Mouse (Mus musculus): Measurements from ENCODE around the gene Tubgcp6.

Gene Tubgcp6

DNA sequence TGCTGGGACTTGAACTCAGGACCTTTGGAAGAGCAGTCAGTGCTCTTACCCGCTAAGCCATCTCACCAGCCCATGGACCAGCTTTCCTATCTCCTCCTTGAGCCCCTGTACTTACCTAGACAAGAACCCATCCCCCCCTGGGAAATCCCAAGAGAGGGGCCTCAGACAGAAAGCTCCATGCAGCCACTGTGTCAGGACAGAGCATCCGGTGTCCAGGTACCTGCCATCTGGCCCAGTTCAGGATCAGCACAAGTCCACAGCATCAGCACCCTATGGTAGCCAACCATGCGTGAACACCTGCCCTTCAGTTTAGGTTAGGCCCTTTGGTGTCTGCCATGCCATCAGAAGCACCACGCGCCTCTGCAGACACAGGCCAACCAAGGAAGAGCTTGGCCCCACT is 58.0 kb downstream of the Tubgcp6 start:
- DNase-seq (ENCODE audit: low spot score): no peak

DNA sequence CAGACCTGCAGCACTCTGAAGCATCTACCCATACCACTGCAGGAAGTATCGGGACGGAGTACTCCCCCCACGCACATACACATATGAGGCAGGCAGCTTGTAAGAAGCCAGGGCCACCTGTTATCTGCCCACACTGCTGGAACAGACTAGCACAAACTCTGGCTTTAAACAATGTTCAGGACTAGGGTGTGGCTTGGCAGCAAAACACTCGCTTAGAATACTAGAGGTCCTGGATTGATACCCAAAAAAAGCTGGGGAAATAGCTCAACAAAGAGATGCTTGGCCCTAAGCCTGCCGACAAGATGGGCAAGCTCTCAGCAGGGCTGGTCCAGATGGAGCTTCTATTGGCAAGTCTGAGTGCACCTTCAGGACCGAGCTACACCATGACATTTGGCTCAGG is 59.4 kb downstream of the Tubgcp6 start:
- no peak for DNase-seq (ENCODE audit: low spot score)

DNA sequence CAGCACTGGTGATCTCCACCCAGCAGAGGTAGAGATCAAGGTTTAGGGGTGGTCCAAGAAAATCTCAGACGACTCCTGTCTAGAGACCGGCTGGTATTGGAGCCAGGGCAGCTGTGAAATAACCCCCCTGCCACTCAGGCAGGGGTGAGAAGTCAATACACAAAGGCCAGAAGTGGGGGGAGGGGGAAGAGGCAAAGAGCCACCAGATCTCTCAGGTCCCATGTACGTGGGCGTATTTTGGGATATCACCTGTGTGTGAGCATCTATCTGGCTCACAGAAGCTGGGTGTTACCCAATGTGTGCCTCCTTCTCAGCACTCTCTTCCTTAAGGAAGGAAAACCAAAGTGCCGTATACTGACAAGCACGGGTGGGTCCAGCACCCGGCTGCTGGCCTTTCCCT is 59.9 kb downstream of the Tubgcp6 start:
- no peak for DNase-seq (ENCODE audit: low spot score)

DNA sequence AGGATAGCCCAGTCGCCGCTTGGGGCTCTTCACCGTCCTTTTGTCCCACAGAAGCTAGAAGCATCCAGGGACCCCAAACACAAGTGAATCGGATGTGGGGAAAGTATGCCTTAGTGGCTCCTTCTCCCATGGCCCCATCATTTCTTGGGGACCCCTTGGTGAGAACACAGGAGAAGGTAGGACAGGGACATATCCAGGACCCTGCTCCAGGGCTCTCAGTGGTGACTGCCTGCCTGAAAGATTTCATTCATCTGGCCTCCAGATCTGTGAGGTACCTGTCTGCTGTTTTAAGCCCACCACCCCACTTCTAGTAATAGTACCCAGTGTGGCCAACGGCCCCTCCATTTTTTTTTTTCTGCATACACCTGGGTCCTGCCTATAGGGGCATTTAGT is 60.4 kb downstream of the Tubgcp6 start:
- DNase-seq (ENCODE audit: low spot score): no peak

DNA sequence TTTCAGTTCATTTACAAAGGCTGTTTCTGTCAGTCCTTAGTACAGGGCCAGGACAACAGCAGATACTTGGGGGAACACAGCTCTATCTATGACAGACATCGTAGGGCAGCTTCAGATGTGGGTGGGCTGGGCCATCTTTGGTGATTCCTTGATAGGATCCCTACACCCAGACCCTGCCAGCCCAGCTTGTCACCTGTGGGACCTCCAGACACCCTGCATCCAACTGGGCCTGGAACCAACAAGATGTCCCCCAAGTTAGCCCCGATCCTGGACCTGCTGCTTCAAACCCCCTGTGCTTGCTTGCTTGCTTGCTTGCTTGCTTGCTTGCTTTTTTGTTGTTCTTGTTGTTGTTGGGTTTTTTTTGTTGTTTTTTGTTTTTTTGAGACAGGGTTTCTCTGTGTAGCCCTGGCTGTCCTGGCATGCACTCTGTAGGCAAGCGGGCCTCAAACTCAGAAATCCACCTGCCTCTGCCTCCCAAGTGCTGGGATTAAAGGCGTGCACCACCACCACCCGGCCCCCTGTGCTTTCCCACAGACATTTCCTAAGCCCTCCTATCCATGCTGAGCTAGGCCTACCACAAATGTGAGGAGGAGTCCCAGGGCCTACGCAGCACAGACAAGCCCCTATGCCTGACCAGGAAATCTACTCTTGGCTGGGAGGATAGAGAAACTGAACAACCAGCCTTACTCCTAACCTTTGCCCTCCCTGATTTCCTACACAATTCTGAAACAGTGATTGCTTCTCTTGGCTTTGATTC is 61.0 kb downstream of the Tubgcp6 start:
- DNase-seq (ENCODE audit: low spot score): no peak

DNA sequence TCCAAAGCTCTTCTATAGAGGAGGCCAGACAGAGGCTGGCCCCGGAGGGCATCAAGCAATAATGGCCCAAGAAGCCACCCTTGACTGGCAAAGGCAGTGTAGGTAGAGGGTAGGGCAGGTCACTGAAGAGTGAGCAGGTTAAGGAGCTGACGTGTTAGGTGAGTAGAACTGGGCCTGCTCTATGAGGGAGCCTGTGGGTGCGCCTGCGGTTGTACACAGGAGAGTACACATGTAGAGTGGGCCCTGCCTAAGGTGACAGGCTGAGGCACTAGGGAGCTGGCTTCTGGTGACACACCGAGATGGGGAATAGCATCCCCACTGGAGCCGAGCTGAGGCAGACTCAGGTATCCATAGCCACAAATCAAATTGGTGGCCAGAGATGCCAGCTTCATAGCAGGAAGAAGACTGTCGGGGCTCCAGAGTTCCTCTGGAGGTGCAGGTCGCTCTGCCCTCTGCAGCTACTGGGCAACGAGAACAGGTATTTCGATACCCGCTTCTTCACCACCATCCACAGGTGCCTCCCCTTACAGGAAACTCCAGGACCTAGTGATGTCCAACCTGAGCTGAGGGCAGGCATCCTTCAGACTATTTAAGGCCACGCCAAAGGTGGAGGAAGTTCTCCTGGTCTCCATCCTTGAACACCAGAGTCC is 62.0 kb downstream of the Tubgcp6 start:
- no peak for DNase-seq (ENCODE audit: low spot score)

DNA sequence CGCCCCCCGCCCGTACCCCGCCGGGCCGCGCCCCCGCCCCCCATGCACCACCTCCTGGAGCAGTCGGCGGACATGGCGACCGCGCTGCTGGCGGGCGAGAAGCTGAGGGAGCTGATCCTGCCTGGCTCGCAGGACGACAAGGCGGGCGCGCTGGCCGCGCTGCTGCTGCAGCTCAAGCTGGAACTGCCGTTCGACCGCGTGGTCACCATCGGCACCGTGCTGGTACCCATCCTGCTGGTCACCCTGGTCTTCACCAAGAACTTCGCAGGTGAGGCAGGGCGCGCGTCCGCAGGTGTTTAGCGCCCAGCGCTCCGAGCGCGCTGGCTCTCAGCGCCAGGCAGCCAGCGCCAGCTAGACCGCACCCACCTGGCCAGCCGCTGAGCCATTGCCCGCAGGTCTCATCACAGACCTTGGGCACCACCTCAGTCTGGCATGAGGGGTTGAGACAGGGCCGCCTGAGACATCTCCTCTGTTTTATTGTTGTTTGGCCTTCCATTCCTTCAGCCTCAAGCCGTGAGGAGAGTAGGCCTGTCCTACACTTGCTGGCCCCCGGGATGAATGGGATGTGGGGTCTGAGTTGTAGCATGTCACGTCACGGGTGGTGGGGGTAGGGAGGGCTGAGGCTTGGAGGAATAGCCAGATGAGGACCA is 62.8 kb downstream of the Tubgcp6 start:
- no peak for DNase-seq (ENCODE audit: low spot score)

DNA sequence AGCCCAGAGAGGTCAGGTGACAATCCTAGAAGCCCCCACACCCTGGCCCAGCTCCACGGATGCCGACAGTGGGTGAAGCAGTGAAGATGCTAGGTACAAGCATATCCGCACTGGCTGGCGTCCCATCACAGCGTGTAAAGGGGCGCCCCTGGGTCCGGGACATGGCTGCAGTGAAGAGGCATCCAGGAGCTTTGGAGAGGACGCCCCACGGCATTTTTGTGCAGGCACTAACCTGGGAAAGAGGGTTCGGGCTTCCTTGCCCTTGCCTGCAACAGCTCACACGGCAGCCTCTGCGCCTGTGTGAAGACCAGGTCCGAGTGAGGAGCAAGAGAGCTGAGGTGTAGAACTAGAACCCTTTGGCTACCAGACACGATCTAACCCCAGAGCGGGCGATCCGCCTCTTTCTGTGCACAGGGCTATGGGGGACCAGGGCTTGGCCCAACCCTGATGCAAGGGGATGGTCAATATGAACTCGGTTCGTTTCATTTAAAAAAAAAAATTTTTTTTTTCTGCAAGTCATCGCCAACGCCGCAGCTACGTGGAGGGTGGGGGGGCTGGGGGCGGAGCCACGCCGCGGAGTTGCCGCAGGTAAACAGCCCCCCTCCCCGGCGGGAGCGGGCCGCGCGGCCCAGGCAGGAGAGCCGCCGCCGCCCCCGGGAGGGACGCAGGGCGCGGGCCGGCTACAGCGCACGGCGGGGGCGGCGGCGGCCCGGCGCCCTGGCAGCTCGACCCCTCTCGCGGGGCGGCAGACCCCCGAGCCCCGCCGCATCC is 63.6 kb downstream of the Tubgcp6 start, which contains the start of gene Panx2:
Panx2 (plus strand) TSS at position 574 of the 771 bp plus-strand sequence.
- no peak for DNase-seq (ENCODE audit: low spot score)

DNA sequence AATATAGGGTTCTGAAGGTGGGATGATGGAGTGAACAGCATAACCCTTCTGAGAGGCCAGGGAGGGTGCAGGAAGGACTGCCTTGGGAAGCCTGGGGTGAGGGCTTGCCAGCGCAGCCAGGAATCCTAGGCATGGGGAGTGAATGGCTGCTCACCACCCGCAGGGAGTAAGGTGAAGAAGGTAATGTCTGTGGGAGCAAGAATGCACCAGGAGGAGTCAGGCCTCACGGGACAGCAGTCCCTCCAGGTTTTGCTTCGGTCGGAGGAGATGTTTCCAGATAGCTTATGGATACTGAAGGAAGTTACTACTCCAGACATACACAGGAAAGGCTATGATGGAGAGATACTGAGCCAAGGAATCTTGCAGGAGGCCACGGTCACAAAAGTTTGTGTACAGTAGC is 64.2 kb downstream of the Tubgcp6 start:
- no peak for DNase-seq (ENCODE audit: low spot score)

DNA sequence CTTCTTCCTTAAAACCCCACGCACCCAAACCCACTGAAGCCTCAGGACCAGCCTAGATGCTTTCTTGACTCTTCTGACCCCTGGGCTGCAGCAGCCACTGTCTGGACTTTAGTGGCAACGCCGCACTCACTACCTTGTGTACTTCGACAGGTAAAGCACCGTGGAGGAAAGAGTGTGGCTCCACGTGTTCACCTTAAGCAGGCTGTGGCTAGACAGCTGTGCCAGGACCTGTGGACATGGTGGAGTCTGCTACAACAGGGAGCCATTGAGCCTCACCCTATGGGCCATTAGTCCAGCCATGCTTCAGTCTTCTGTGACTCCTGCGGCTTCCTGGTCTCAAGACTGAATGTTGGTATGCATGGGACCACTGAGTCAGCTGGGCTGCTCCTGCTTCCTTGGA is 68.2 kb downstream of the Tubgcp6 start:
- DNase-seq (ENCODE audit: low spot score): no peak

Data from urinary bladder, postnatal 25 days (tissue).